Mouse (Mus musculus): Measurements from ENCODE around the gene Gmfb. TPM values are rescaled to one million over a fixed set of nuclear protein-coding genes. Genes with fewer than 3 reads are reported as not detected.

The Gmfb gene
- polyA plus RNA-seq, 1 experiment = 67.7 TPM

GRCm38 (mm10) chr14:46794157-46794556, 27.9 kb downstream of the Gmfb start:
- TF ChIP-seq CTCF (IDR thresholded peaks at IDR 0.05; ENCODE audit: borderline replicate concordance, insufficient read depth, low read depth, low read length) (no peak), POLR2A (IDR thresholded peaks at IDR 0.05; ENCODE audit: borderline replicate concordance, insufficient read depth, low read length) (no peak)
- H3K27me3 ChIP-seq (ENCODE audit: control insufficient read depth, insufficient read depth, low read length) = no peaks in the 10 kb centered on the region
- WGBS = 90% methylated on average over 5 of the region's 5 CpGs

GRCm38 (mm10) chr14:46790723-46791122, 31.3 kb downstream of the Gmfb start:
- no peaks in the 10 kb centered on the region for H3K27me3 ChIP-seq (ENCODE audit: control insufficient read depth, insufficient read depth, low read length)
- no peak overlapping the region for H3K27ac ChIP-seq (ENCODE audit: insufficient read depth, low read length)
- TF ChIP-seq CTCF (IDR thresholded peaks at IDR 0.05; ENCODE audit: borderline replicate concordance, insufficient read depth, low read depth, low read length) (no peak), POLR2A (IDR thresholded peaks at IDR 0.05; ENCODE audit: borderline replicate concordance, insufficient read depth, low read length) (no peak)
- H3K4me3 ChIP-seq (replicated peaks; ENCODE audit: insufficient read depth, low read depth, low read length) = no peak overlapping the region
- no peak for DNase-seq
- WGBS = 95% methylated on average over 6 of the region's 6 CpGs
- peaks cover 2% of the 10 kb centered on the region; the same call in 1 of the 2 replicates for H3K4me1 ChIP-seq (ENCODE audit: control insufficient read depth, insufficient read depth, low read length)

More at GRCm38 (mm10) chr14:46794157-46794556, 27.9 kb downstream of the Gmfb start:
- Histone ChIP-seq H3K4me1 (ENCODE audit: control insufficient read depth, insufficient read depth, low read length) (no peaks in the 10 kb centered on the region; the same call in 1 of the 2 replicates), H3K27ac (ENCODE audit: insufficient read depth, low read length) (no peak overlapping the region), H3K4me3 (replicated peaks; ENCODE audit: insufficient read depth, low read depth, low read length) (no peak overlapping the region)
- no peak for DNase-seq

- DNase-seq = no peak
- TF ChIP-seq CTCF (IDR thresholded peaks at IDR 0.05; ENCODE audit: borderline replicate concordance, insufficient read depth, low read depth, low read length) = no peak
- no peak for TF ChIP-seq POLR2A (IDR thresholded peaks at IDR 0.05; ENCODE audit: borderline replicate concordance, insufficient read depth, low read length)
- Histone ChIP-seq H3K4me3 (replicated peaks; ENCODE audit: insufficient read depth, low read depth, low read length) (no peak overlapping the region), H3K27me3 (ENCODE audit: control insufficient read depth, insufficient read depth, low read length) (no peaks in the 10 kb centered on the region), H3K27ac (ENCODE audit: insufficient read depth, low read length) (no peak overlapping the region), H3K4me1 (ENCODE audit: control insufficient read depth, insufficient read depth, low read length) (peaks cover 2% of the 10 kb centered on the region; the same call in 1 of the 2 replicates)
- WGBS = 67% methylated on average over 4 of the region's 4 CpGs
Measured at GRCm38 (mm10) chr14:46790303-46790702, 31.7 kb downstream of the Gmfb start.

GRCm38 (mm10) chr14:46788505-46788901, 33.5 kb downstream of the Gmfb start:
- WGBS = 22% methylated on average over 8 of the region's 8 CpGs
- DNase-seq = peak in 1 of 2 experiments; percentile 34
- Histone ChIP-seq H3K27me3 (ENCODE audit: control insufficient read depth, insufficient read depth, low read length) (no peaks in the 10 kb centered on the region), H3K27ac (ENCODE audit: insufficient read depth, low read length) (peak overlapping the region; percentile 76), H3K4me3 (replicated peaks; ENCODE audit: insufficient read depth, low read depth, low read length) (peak overlapping the region; percentile 35), H3K4me1 (ENCODE audit: control insufficient read depth, insufficient read depth, low read length) (peaks cover 2% of the 10 kb centered on the region; the same call in 1 of the 2 replicates)
- no peak for TF ChIP-seq POLR2A (IDR thresholded peaks at IDR 0.05; ENCODE audit: borderline replicate concordance, insufficient read depth, low read length)
- no peak for TF ChIP-seq CTCF (IDR thresholded peaks at IDR 0.05; ENCODE audit: borderline replicate concordance, insufficient read depth, low read depth, low read length)

- TF ChIP-seq POLR2A (IDR thresholded peaks at IDR 0.05; ENCODE audit: borderline replicate concordance, insufficient read depth, low read length) = peak; percentile 61; the same call in 1 of the 2 replicates
- TF ChIP-seq CTCF (IDR thresholded peaks at IDR 0.05; ENCODE audit: borderline replicate concordance, insufficient read depth, low read depth, low read length) = peak; percentile 69
- H3K27me3 ChIP-seq (ENCODE audit: control insufficient read depth, insufficient read depth, low read length) = no peaks in the 10 kb centered on the region
- DNase-seq = peak; percentile 92 to 93
- H3K27ac ChIP-seq (ENCODE audit: insufficient read depth, low read length) = peak within 1 kb of the TSS; percentile 89
- H3K4me1 ChIP-seq (ENCODE audit: control insufficient read depth, insufficient read depth, low read length) = peaks cover 2% of the 10 kb centered on the region; the same call in 1 of the 2 replicates
- peak within 1 kb of the TSS; percentile 79 for H3K4me3 ChIP-seq (replicated peaks; ENCODE audit: insufficient read depth, low read depth, low read length)
- under 1% methylated on average over 86 of the region's 86 CpGs for WGBS
Measured at GRCm38 (mm10) chr14:46787787-46788504, 34.1 kb downstream of the Gmfb start, which contains the start of gene Cnih1. Gene Cnih1 (minus strand): TSS chr14:46788411.

- no peaks in the 10 kb centered on the region for H3K27me3 ChIP-seq (ENCODE audit: control insufficient read depth, insufficient read depth, low read length)
- H3K4me1 ChIP-seq (ENCODE audit: control insufficient read depth, insufficient read depth, low read length) = peaks cover 2% of the 10 kb centered on the region; the same call in 1 of the 2 replicates
- WGBS = under 1% methylated on average over 11 of the region's 11 CpGs
- TF ChIP-seq POLR2A (IDR thresholded peaks at IDR 0.05; ENCODE audit: borderline replicate concordance, insufficient read depth, low read length) (no peak), CTCF (IDR thresholded peaks at IDR 0.05; ENCODE audit: borderline replicate concordance, insufficient read depth, low read depth, low read length) (no peak)
- H3K4me3 ChIP-seq (replicated peaks; ENCODE audit: insufficient read depth, low read depth, low read length) = peak overlapping the region; percentile 79
- no peak for DNase-seq
- no peak overlapping the region for H3K27ac ChIP-seq (ENCODE audit: insufficient read depth, low read length)
Measured at GRCm38 (mm10) chr14:46787454-46787786, 34.6 kb downstream of the Gmfb start.

- WGBS = 73% methylated on average over 5 of the region's 5 CpGs
- TF ChIP-seq CTCF (IDR thresholded peaks at IDR 0.05; ENCODE audit: borderline replicate concordance, insufficient read depth, low read depth, low read length) (no peak), POLR2A (IDR thresholded peaks at IDR 0.05; ENCODE audit: borderline replicate concordance, insufficient read depth, low read length) (no peak)
Measured at GRCm38 (mm10) chr14:46785247-46785646, 36.8 kb downstream of the Gmfb start.

More at GRCm38 (mm10) chr14:46785247-46785646, 36.8 kb downstream of the Gmfb start:
- H3K4me3 ChIP-seq (replicated peaks; ENCODE audit: insufficient read depth, low read depth, low read length) = no peak overlapping the region
- H3K4me1 ChIP-seq (ENCODE audit: control insufficient read depth, insufficient read depth, low read length) = peaks cover 2% of the 10 kb centered on the region; the same call in 1 of the 2 replicates
- no peak for DNase-seq
- H3K27ac ChIP-seq (ENCODE audit: insufficient read depth, low read length) = no peak overlapping the region
- H3K27me3 ChIP-seq (ENCODE audit: control insufficient read depth, insufficient read depth, low read length) = no peaks in the 10 kb centered on the region

Measured in cerebellum, adult 2 months (tissue).